Mouse (Mus musculus) left cerebral cortex, postnatal 25 days (tissue): ENCODE data around the gene Defa2. TPM values are rescaled to one million over a fixed set of nuclear protein-coding genes. Genes with fewer than 3 reads are reported as not detected.
"Not testable (repeated sequence)": the region's sequence is repeated elsewhere in the genome, so short reads cannot be mapped to it uniquely, and the experiment has no call there.

Experiments used
- DNase-seq, 2 experiments: peaks; one replicate each; pipeline ENCODE4 v3.0.0; 2022; ENCODE audit warnings: low spot score in 2 of 2, mixed read lengths in 1 of 2
- intact Hi-C: fragments of 180-260 bp; cut with DNase I; formaldehyde crosslinking; loops from one replicate; pipeline ENCODE4 v1.15.1; 2025
- total RNA-seq, 2 experiments: library from RNA; stranded (reverse); gene quantifications; 2 replicates each; pipeline ENCODE4 v1.2.3; 2021

The Defa2 gene
- not detected for total RNA-seq

GRCm38 (mm10) chr8:21378215-21378614, at the start of gene Defa2:
Defa2 (plus strand) TSS chr8:21378515.
- intact Hi-C loops, DNase-seq: not testable (repeated sequence)

- intact Hi-C loops: not testable (repeated sequence)
Measured at GRCm38 (mm10) chr8:21391511-21391910, 13.2 kb downstream of the Defa2 start, which contains the start of gene Defa33. Defa33 (plus strand) TSS chr8:21391811.

GRCm38 (mm10) chr8:21427111-21427510, 48.8 kb downstream of the Defa2 start, which contains the start of gene Defa36:
Defa36 (plus strand) TSS chr8:21427411.
- intact Hi-C loops, DNase-seq: not testable (repeated sequence)

More at GRCm38 (mm10) chr8:21391511-21391910, 13.2 kb downstream of the Defa2 start, which contains the start of gene Defa33:
- DNase-seq: not testable (repeated sequence)

Other genes with a start within 250 kb of the Defa2 start
- gene Defa30, start 243.9 kb upstream of the Defa2 start, total RNA-seq: not detected
- not detected for gene Defa22, start 216.2 kb upstream of the Defa2 start, total RNA-seq
- not detected for gene Defa31, start 186.9 kb upstream of the Defa2 start, total RNA-seq
- not detected for gene Gm15293, start 177.0 kb upstream of the Defa2 start, total RNA-seq
- gene Gm15292, start 128.8 kb upstream of the Defa2 start, total RNA-seq: not detected
- not detected for gene Defa27, start 63.0 kb upstream of the Defa2 start, total RNA-seq
- gene Defa29, start 51.5 kb upstream of the Defa2 start, total RNA-seq: not detected
- gene Defa33, start 13.3 kb downstream of the Defa2 start, total RNA-seq: not detected
- gene Defa36, start 48.9 kb downstream of the Defa2 start, total RNA-seq: not detected
- gene Gm7849, start 78.0 kb downstream of the Defa2 start, total RNA-seq: not detected
- gene Defa20, start 130.7 kb downstream of the Defa2 start, total RNA-seq: not detected
- not detected for gene Defa32, start 150.5 kb downstream of the Defa2 start, total RNA-seq
- not detected for gene Defa37, start 186.9 kb downstream of the Defa2 start, total RNA-seq
- gene Defa28, start 204.5 kb downstream of the Defa2 start, total RNA-seq: not detected
- gene Gm7861, start 216.0 kb downstream of the Defa2 start, total RNA-seq: not detected
- not detected for gene Defa26, start 239.7 kb downstream of the Defa2 start, total RNA-seq